Mouse (Mus musculus): ENCODE data around the gene Ssr2. TPM values are rescaled to one million over a fixed set of nuclear protein-coding genes. Genes with fewer than 3 reads are reported as not detected.
"Not testable (repeated sequence)": the region's sequence is repeated elsewhere in the genome, so short reads cannot be mapped to it uniquely, and the experiment has no call there.

Ssr2 gene
- total and polyA plus RNA-seq, 3 experiments, result 65.3 to 80.0 (median 67.6) TPM

DNA sequence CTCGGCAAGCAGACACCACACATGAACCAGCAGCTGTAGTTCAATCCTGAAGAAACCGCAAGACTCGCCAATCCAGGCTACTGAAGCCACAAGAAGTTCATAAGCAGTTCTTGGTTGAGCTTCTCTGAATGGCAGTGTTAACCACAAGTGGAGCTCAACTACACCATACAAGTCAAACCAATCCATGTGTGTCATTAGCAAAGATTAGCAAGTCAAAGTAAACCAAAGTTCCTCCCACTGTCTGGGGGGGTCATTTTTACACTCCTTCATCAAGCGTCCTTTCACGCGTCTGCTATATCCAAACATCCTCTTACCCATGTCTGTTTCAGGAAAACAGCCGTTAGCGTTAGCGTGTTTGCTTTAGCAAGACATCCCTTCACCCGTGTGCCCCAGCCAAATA lies 5.3 kb upstream of the Ssr2 start:
- no peak overlapping the region for H3K9ac ChIP-seq (ENCODE audit: low read depth, low read length)
- no peak for DNase-seq
- no peaks in the 10 kb centered on the region for H3K27me3 ChIP-seq (ENCODE audit: control insufficient read depth, insufficient read depth, low read length)
- WGBS, result 88% methylated on average over 10 of the region's 10 CpGs
- intact Hi-C loops (cut with DNase I), result no loop called here
- H3K4me1 ChIP-seq (ENCODE audit: control insufficient read depth, insufficient read depth, low read length), result no peaks in the 10 kb centered on the region
- no peak overlapping the region for H3K27ac ChIP-seq
- no peak overlapping the region for H3K4me3 ChIP-seq
- no peaks in the 10 kb centered on the region for H3K36me3 ChIP-seq (ENCODE audit: control insufficient read depth, insufficient read depth, low read length)
- H3K79me2 ChIP-seq (replicated peaks; ENCODE audit: control insufficient read depth, insufficient read depth, low read length), result no peaks in the 10 kb centered on the region
- TF ChIP-seq POLR2A (IDR thresholded peaks at IDR 0.05; ENCODE audit: insufficient read depth, low read depth, low read length), result no peak
- no peak for TF ChIP-seq CTCF (IDR thresholded peaks at IDR 0.05)
- TF ChIP-seq EP300 (IDR thresholded peaks at IDR 0.05; ENCODE audit: insufficient read depth, low read depth, low read length), result no peak

DNA sequence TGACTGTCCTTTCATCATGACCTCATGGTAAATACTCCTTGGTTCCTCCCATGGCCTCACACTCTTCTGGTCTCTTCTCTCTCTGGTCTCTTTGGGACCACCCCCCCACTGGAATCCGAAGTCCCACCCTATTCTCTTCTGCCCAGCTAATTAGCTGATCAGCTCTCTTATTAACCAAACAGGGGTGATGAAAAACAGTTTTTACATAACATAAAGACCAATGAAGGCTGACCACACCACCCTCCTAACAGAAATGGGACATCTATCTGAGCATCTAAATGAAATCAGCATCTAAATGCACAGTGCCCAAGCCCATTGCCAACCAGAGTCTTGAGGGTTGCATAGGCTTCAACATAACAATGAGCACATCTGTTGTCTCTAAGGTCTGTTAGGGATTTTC lies 3.8 kb upstream of the Ssr2 start:
- WGBS, result 79% methylated on average over 1 of the region's 1 CpGs
- Histone ChIP-seq H3K36me3 (ENCODE audit: control insufficient read depth, insufficient read depth, low read length) (no peaks in the 10 kb centered on the region), H3K4me3 (no peak overlapping the region), H3K9ac (ENCODE audit: low read depth, low read length) (no peak overlapping the region), H3K4me1 (ENCODE audit: control insufficient read depth, insufficient read depth, low read length) (no peaks in the 10 kb centered on the region), H3K79me2 (replicated peaks; ENCODE audit: control insufficient read depth, insufficient read depth, low read length) (no peaks in the 10 kb centered on the region), H3K27ac (no peak overlapping the region), H3K27me3 (ENCODE audit: control insufficient read depth, insufficient read depth, low read length) (no peaks in the 10 kb centered on the region)
- TF ChIP-seq CTCF (IDR thresholded peaks at IDR 0.05) (no peak), POLR2A (IDR thresholded peaks at IDR 0.05; ENCODE audit: insufficient read depth, low read depth, low read length) (no peak), EP300 (IDR thresholded peaks at IDR 0.05; ENCODE audit: insufficient read depth, low read depth, low read length) (no peak)
- DNase-seq, result no peak
- intact Hi-C loops (cut with DNase I), result no loop called here

DNA sequence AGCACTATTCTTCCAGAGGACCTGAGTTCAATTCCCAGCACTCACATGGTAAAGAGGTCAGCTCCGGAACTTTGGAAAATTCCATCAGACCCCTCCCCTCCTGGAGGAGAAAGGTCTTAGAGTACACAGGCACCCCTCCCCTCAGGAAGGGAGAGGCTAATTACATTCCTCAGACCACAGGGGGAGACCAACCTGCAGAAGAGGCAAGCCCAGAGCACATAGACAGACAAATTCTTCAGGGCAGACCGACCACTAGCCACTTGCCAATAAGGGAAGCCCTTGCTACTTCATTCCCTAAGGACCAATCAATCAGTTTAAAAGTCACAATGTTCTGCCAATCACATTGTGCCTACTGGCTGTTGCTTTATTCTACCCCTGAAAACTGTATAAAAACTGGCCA lies 2.8 kb upstream of the Ssr2 start:
- Histone ChIP-seq H3K9ac (ENCODE audit: low read depth, low read length) (no peak overlapping the region), H3K27me3 (ENCODE audit: control insufficient read depth, insufficient read depth, low read length) (no peaks in the 10 kb centered on the region), H3K79me2 (replicated peaks; ENCODE audit: control insufficient read depth, insufficient read depth, low read length) (no peaks in the 10 kb centered on the region), H3K4me3 (no peak overlapping the region), H3K4me1 (ENCODE audit: control insufficient read depth, insufficient read depth, low read length) (no peaks in the 10 kb centered on the region), H3K27ac (no peak overlapping the region), H3K36me3 (ENCODE audit: control insufficient read depth, insufficient read depth, low read length) (no peaks in the 10 kb centered on the region)
- intact Hi-C loops (cut with DNase I), result no loop called here
- TF ChIP-seq CTCF (IDR thresholded peaks at IDR 0.05) (no peak), EP300 (IDR thresholded peaks at IDR 0.05; ENCODE audit: insufficient read depth, low read depth, low read length) (no peak), POLR2A (IDR thresholded peaks at IDR 0.05; ENCODE audit: insufficient read depth, low read depth, low read length) (no peak)
- 77% methylated on average over 2 of the region's 2 CpGs for WGBS
- DNase-seq, result no peak

- Histone ChIP-seq H3K9ac (ENCODE audit: low read depth, low read length) (no peak overlapping the region), H3K27me3 (ENCODE audit: control insufficient read depth, insufficient read depth, low read length) (no peaks in the 10 kb centered on the region), H3K79me2 (replicated peaks; ENCODE audit: control insufficient read depth, insufficient read depth, low read length) (no peaks in the 10 kb centered on the region), H3K4me3 (no peak overlapping the region), H3K27ac (no peak overlapping the region), H3K4me1 (ENCODE audit: control insufficient read depth, insufficient read depth, low read length) (no peaks in the 10 kb centered on the region), H3K36me3 (ENCODE audit: control insufficient read depth, insufficient read depth, low read length) (no peaks in the 10 kb centered on the region)
- TF ChIP-seq CTCF (IDR thresholded peaks at IDR 0.05) (no peak), POLR2A (IDR thresholded peaks at IDR 0.05; ENCODE audit: insufficient read depth, low read depth, low read length) (no peak), EP300 (IDR thresholded peaks at IDR 0.05; ENCODE audit: insufficient read depth, low read depth, low read length) (no peak)
- 90% methylated on average over 2 of the region's 2 CpGs for WGBS
- intact Hi-C loops (cut with DNase I), result no loop called here
- DNase-seq, result no peak
These were observed 1.9 kb upstream of the Ssr2 start for GRCm38 (mm10) chr3:88573810-88574209.

DNA sequence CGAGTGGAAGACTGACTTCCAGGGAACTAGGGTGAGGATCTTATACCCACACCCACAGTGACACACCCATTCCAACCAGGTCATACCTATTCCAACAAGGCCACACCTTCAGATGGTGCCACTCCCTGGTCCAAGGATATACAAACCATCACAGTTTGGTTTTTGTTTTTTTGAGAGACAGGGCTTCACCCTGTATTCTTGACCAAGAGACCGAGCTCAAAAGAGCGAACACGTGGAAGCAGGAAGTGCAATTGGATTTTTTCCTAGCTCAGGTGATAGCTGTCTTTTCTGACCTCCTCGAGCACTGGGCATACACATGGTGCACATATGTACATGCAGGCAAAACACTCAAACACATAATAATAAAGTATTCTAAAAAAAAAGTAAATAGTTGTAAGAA lies 2.2 kb downstream of the Ssr2 start:
- intact Hi-C loops (cut with DNase I), result loop anchor here (2.0 kb wide), 1 partner anchor 25 kb away; the partner anchor contains the start of genes Lamtor2 and Ubqln4
- H3K9ac ChIP-seq (ENCODE audit: low read depth, low read length); H3K36me3 ChIP-seq (ENCODE audit: control insufficient read depth, insufficient read depth, low read length); H3K79me2 ChIP-seq (replicated peaks; ENCODE audit: control insufficient read depth, insufficient read depth, low read length); H3K27ac ChIP-seq; DNase-seq; H3K4me1 ChIP-seq (ENCODE audit: control insufficient read depth, insufficient read depth, low read length); H3K27me3 ChIP-seq (ENCODE audit: control insufficient read depth, insufficient read depth, low read length); H3K4me3 ChIP-seq: not testable (repeated sequence)
- WGBS, result 79% methylated on average over 5 of the region's 5 CpGs

GRCm38 (mm10) chr3:88578498-88579424 lies 3.1 kb downstream of the Ssr2 start:
- no peaks in the 10 kb centered on the region for H3K27me3 ChIP-seq (ENCODE audit: control insufficient read depth, insufficient read depth, low read length)
- 0 out of 2 replicates have a peak, but pooled peaks cover 3% of the 10 kb centered on the region for H3K79me2 ChIP-seq (replicated peaks; ENCODE audit: control insufficient read depth, insufficient read depth, low read length)
- TF ChIP-seq EP300 (IDR thresholded peaks at IDR 0.05; ENCODE audit: insufficient read depth, low read depth, low read length) (no peak), POLR2A (IDR thresholded peaks at IDR 0.05; ENCODE audit: insufficient read depth, low read depth, low read length) (no peak), CTCF (IDR thresholded peaks at IDR 0.05) (no peak)
- peak overlapping the region; percentile 86 for H3K4me3 ChIP-seq
- no peaks in the 10 kb centered on the region for H3K4me1 ChIP-seq (ENCODE audit: control insufficient read depth, insufficient read depth, low read length)
- peaks cover 3% of the 10 kb centered on the region; the same call in 1 of the 2 replicates for H3K36me3 ChIP-seq (ENCODE audit: control insufficient read depth, insufficient read depth, low read length)
- H3K9ac ChIP-seq (ENCODE audit: low read depth, low read length), result no peak overlapping the region
- no peak for DNase-seq
- intact Hi-C loops (cut with DNase I), result loop anchor here (2.0 kb wide), 1 partner anchor 26 kb away; the partner anchor contains the start of genes Lamtor2 and Ubqln4
- H3K27ac ChIP-seq, result peak overlapping the region; percentile 87
- 40% methylated on average over 8 of the region's 8 CpGs for WGBS

Data from heart, adult 2 months (tissue).